Mouse (Mus musculus): Measurements from ENCODE around the gene Kcnk10.

GRCm38 (mm10) chr12:98575195-98575887, 2.8 kb downstream of the Kcnk10 start:
- TF ChIP-seq CTCF (IDR thresholded peaks at IDR 0.05; ENCODE audit: borderline replicate concordance, control insufficient read depth, extremely low read depth, insufficient read depth, low read length, poor library complexity) (no peak), POLR2A (IDR thresholded peaks at IDR 0.05; ENCODE audit: control insufficient read depth, extremely low read depth, insufficient read depth, low read length, poor library complexity) (no peak)

Data from thymus, adult 2 months (tissue).